Comparison of ENCODE assay signal across 13 mouse cellular contexts in the genomic region with DNA sequence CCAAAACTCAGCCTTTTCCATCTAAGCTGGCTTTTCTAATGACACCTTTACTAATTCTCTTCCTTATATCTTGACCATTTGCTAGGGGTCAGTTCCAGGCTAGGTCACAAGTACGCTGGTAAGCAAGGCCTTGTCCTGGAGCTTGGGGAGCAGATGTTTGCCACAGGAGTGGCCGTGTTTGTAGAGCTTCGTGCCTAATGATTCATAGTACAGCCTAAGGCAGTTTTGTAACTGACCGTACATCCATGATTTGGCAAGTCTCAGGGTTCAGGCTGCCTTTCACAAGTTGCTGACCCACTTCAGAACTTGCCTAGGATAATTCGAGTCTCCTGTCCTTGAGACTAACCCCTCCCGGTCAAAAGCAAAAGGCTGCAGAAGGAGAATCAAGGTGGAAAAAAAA. TPM values are rescaled to one million over a fixed set of nuclear protein-coding genes. Genes with fewer than 3 reads are reported as not detected.
DNase-seq lines count a peak whose midpoint lies in the region; ATAC-seq and TF ChIP-seq lines count a peak whose summit lies in the region.
"Had no signal": no experiment of that assay in that cellular context is flagged by ENCODE, and none has a peak within 500 bp of the region (broad histone marks: within the 10 kb centered on the region; RNA-seq: fewer than 3 reads in every experiment).

No protein-coding gene starts in this region.

- no peaks in the 10 kb centered on the region for H3K36me3 ChIP-seq in kidney, adult 2 months (ENCODE audit: control insufficient read depth, insufficient read depth, low read length)
- H3K36me3 ChIP-seq in kidney, embryonic 14.5 days (ENCODE audit: control insufficient read depth, insufficient read depth, low read length) = no peaks in the 10 kb centered on the region
- H3K36me3 ChIP-seq in E14TG2a.4 (ENCODE audit: insufficient read depth, low read length) = 0 out of 2 replicates have a peak, but pooled peaks cover 8% of the 10 kb centered on the region
- H3K36me3 ChIP-seq: heart, embryonic 13.5 days; intestine, embryonic 15.5 days; limb, embryonic 13.5 days had no signal

- no peak for TF ChIP-seq POLR2A in kidney, adult 2 months (IDR thresholded peaks at IDR 0.05; ENCODE audit: low read depth, low read length)

- DNase-seq in kidney, adult 2 months = peak; percentile 69
- DNase-seq in adrenal gland, postnatal 14 days = peak; percentile 26
- DNase-seq in lung, postnatal 25 days (ENCODE audit: low spot score) = peak; percentile 37
- DNase-seq in thymus, postnatal 25 days = no peak
- no peak for DNase-seq in Muller cell, postnatal 12 days (ENCODE audit: inconsistent ontology term)
- DNase-seq: cerebellum, adult 9-10 months; right cerebral cortex, postnatal 14 days had no signal

- peaks cover 32% of the 10 kb centered on the region for H3K4me1 ChIP-seq in kidney, adult 2 months (ENCODE audit: control insufficient read depth, insufficient read depth, low read length)
- H3K4me1 ChIP-seq in kidney, embryonic 14.5 days (ENCODE audit: control insufficient read depth, insufficient read depth, low read length) = 0 out of 2 replicates have a peak, but pooled peaks cover 5% of the 10 kb centered on the region
- H3K4me1 ChIP-seq in E14TG2a.4 (replicated peaks; ENCODE audit: low read depth, low read length) = peaks cover 80% of the 10 kb centered on the region

- H3K27me3 ChIP-seq in kidney, adult 2 months (replicated peaks; ENCODE audit: control insufficient read depth, insufficient read depth, low read length) = no peaks in the 10 kb centered on the region
- no peaks in the 10 kb centered on the region for H3K27me3 ChIP-seq in kidney, embryonic 14.5 days (ENCODE audit: control insufficient read depth, insufficient read depth, low read length)
- no peaks in the 10 kb centered on the region for H3K27me3 ChIP-seq in E14TG2a.4 (ENCODE audit: insufficient read depth, low read length)
- H3K27me3 ChIP-seq: heart, embryonic 13.5 days; intestine, embryonic 15.5 days; limb, embryonic 13.5 days had no signal

- H3K9ac ChIP-seq in kidney, embryonic 14.5 days (ENCODE audit: low read depth, low read length) = no peak overlapping the region
- H3K9ac ChIP-seq: heart, embryonic 13.5 days; intestine, embryonic 15.5 days; limb, embryonic 13.5 days had no signal

- H3K9me3 ChIP-seq in kidney, embryonic 14.5 days (ENCODE audit: control insufficient read depth, low read length) = no peaks in the 10 kb centered on the region
- H3K9me3 ChIP-seq in E14TG2a.4 (ENCODE audit: low read length) = peaks cover 13% of the 10 kb centered on the region
- H3K9me3 ChIP-seq: heart, embryonic 13.5 days; intestine, embryonic 15.5 days; limb, embryonic 13.5 days had no signal

- no peak for TF ChIP-seq CTCF in kidney, adult 2 months (conservative IDR thresholded peaks at IDR 0.05; ENCODE audit: insufficient read depth, insufficient read length, low read depth, low read length)
- TF ChIP-seq CTCF in E14TG2a.4 (conservative IDR thresholded peaks at IDR 0.05; ENCODE audit: low read length) = no peak

- peak overlapping the region; percentile 34 for H3K27ac ChIP-seq in kidney, adult 2 months (ENCODE audit: insufficient read depth, low read depth, low read length)
- no peak overlapping the region for H3K27ac ChIP-seq in kidney, embryonic 14.5 days (ENCODE audit: low read depth, low read length)
- H3K27ac ChIP-seq: heart, embryonic 13.5 days; intestine, embryonic 15.5 days; limb, embryonic 13.5 days had no signal

- no peak overlapping the region for H3K4me2 ChIP-seq in kidney, embryonic 14.5 days (replicated peaks; ENCODE audit: low read depth, low read length)
- H3K4me2 ChIP-seq: heart, embryonic 13.5 days; intestine, embryonic 15.5 days; limb, embryonic 13.5 days had no signal

- 31% methylated on average over 6 of the region's 6 CpGs for WGBS in kidney, adult 2 months
- 36% methylated on average over 6 of the region's 6 CpGs for WGBS in kidney, embryonic 14.5 days

- H3K4me3 ChIP-seq in kidney, adult 2 months (ENCODE audit: insufficient read depth, low read depth, low read length) = no peak overlapping the region
- no peak overlapping the region for H3K4me3 ChIP-seq in kidney, embryonic 14.5 days (ENCODE audit: low read length)
- peak overlapping the region; percentile 45 for H3K4me3 ChIP-seq in E14TG2a.4 (replicated peaks; ENCODE audit: low read length)
- H3K4me3 ChIP-seq: heart, embryonic 13.5 days; intestine, embryonic 15.5 days; limb, embryonic 13.5 days; myocyte had no signal

- ATAC-seq in kidney, embryonic 14.5 days (ENCODE audit: low FRiP score, low TSS enrichment) = no peak
- ATAC-seq: intestine, embryonic 15.5 days had no signal

RNA-seq across cellular contexts. Expression of a gene that starts 12.7 kb away (rescaled TPM):
- polyA plus RNA-seq in kidney, adult 2 months (2012; rRNA removed) = 46.4 and 50.2 TPM in 2 replicates
- 34.2 and 42.7 TPM in 2 replicates for polyA plus RNA-seq in kidney, embryonic 14.5 days (2014; fragmentation: Nextera tagmentation; extraction: Ambion mirVana)
- 21.6 and 23.3 TPM in 2 replicates for total RNA-seq in adrenal gland, postnatal 14 days (2021)

Comparison
In these comparisons a context has a peak if more than half of its experiments do, and no peak if none do; other contexts are left out.
1. DNase-seq: peak in kidney, adult 2 months (single experiment), adrenal gland, postnatal 14 days (single experiment) and lung, postnatal 25 days (single experiment); none in thymus, postnatal 25 days (single experiment) and Muller cell, postnatal 12 days (single experiment).